Mouse (Mus musculus): ENCODE results near the gene Sumf1. TPM values are rescaled to one million over a fixed set of nuclear protein-coding genes. Genes with fewer than 3 reads are reported as not detected.

The Sumf1 gene
- polyA plus RNA-seq, 1 experiment from 2014 or later: 16.2 TPM

Other genes starting within 250 kb of the Sumf1 start
- gene Setmar, start 120.5 kb downstream of the Sumf1 start, polyA plus RNA-seq (2014; fragmentation: Nextera tagmentation; extraction: Ambion mirVana): 5.3 and 5.9 TPM in 2 replicates
- 6.9 and 8.3 TPM in 2 replicates for gene Itpr1, start 27.5 kb upstream of the Sumf1 start, polyA plus RNA-seq (2014; fragmentation: Nextera tagmentation; extraction: Ambion mirVana)

Measured in liver, embryonic 11.5 days (tissue).